Mouse (Mus musculus) bone marrow macrophage, adult 2 months (primary cell): ENCODE data around the gene Tmem39a. TPM values are rescaled to one million over a fixed set of nuclear protein-coding genes. Genes with fewer than 3 reads are reported as not detected.
A peak's percentile ranks its signal among the peaks of the same experiment; 100 is the strongest.

ENCODE experiments used
- H3K27ac ChIP-seq: 2 replicates; pipeline ENCODE4 v1.5.1; 2012; ENCODE audit warnings: low read depth, low read length; ENCODE audit not compliant: insufficient read depth
- H3K4me1 ChIP-seq: 2 replicates; pipeline ENCODE4 v1.6.1; 2012; ENCODE audit warnings: low read length; ENCODE audit not compliant: control insufficient read depth, insufficient read depth
- H3K4me3 ChIP-seq: 2 replicates; pipeline ENCODE4 v1.5.1; 2012; ENCODE audit warnings: mild to moderate bottlenecking, low read length, moderate library complexity; ENCODE audit not compliant: insufficient read depth
- CTCF ChIP-seq: IDR thresholded peaks from 2 replicates; pipeline ENCODE4 v1.5.1; 2012; ENCODE audit warnings: low read depth, mild to moderate bottlenecking, low read length, moderate library complexity
- POLR2A ChIP-seq: IDR thresholded peaks from 2 replicates; pipeline ENCODE4 v1.6.1; 2012; ENCODE audit warnings: mild to moderate bottlenecking, low read depth, low read length, borderline replicate concordance
- polyA plus RNA-seq: library from polyadenylated mRNA; stranded (reverse); fragments of >200 nt; gene quantifications from 2 replicates; pipeline ENCODE4 v1.2.4, GENCODE M21; 2012; ENCODE audit not compliant: missing spikeins, insufficient read depth, insufficient read length

Gene Tmem39a
- polyA plus RNA-seq, 1 experiment: 25.9 TPM

GRCm38 (mm10) chr16:38549479-38550396 lies 8.8 kb upstream of the Tmem39a start, which contains the start of gene Poglut1:
Gene Poglut1, minus strand, starts transcription at chr16:38550258.
- no peak for TF ChIP-seq POLR2A
- no peak for TF ChIP-seq CTCF
- Histone ChIP-seq H3K4me3 (peak within 1 kb of the TSS; percentile 80), H3K4me1 (peaks cover 16% of the 10 kb centered on the region), H3K27ac (no peak within 1 kb of the TSS)

GRCm38 (mm10) chr16:38555988-38556387 lies 2.5 kb upstream of the Tmem39a start:
- Histone ChIP-seq H3K4me1 (peaks cover 3% of the 10 kb centered on the region), H3K4me3 (no peak overlapping the region), H3K27ac (no peak overlapping the region)
- no peak for TF ChIP-seq CTCF
- no peak for TF ChIP-seq POLR2A

GRCm38 (mm10) chr16:38562131-38562967 lies 3.9 kb downstream of the Tmem39a start:
- TF ChIP-seq POLR2A: no peak
- TF ChIP-seq CTCF: no peak
- Histone ChIP-seq H3K4me1 (peaks cover 6% of the 10 kb centered on the region; the same call in 1 of the 2 replicates), H3K4me3 (peak overlapping the region; percentile 95), H3K27ac (peak overlapping the region; percentile 58)

- Histone ChIP-seq H3K4me3 (peak overlapping the region; percentile 95), H3K27ac (peak overlapping the region; percentile 17; the same call in 1 of the 2 replicates), H3K4me1 (peaks cover 10% of the 10 kb centered on the region)
- no peak for TF ChIP-seq CTCF
- TF ChIP-seq POLR2A: 0 out of 2 replicates have a peak, but pooled peaks have one; percentile 27
Observed at GRCm38 (mm10) chr16:38562968-38563327, 4.5 kb downstream of the Tmem39a start.

- Histone ChIP-seq H3K27ac (no peak overlapping the region), H3K4me1 (peaks cover 13% of the 10 kb centered on the region), H3K4me3 (peak overlapping the region; percentile 95)
- TF ChIP-seq CTCF (no peak), POLR2A (no peak)
Observed at GRCm38 (mm10) chr16:38563516-38563915, 5.0 kb downstream of the Tmem39a start.

- H3K4me1 ChIP-seq: peaks cover 16% of the 10 kb centered on the region
- H3K27ac ChIP-seq: no peak overlapping the region
- no peak for TF ChIP-seq POLR2A
- TF ChIP-seq CTCF: no peak
- H3K4me3 ChIP-seq: no peak overlapping the region
Observed at GRCm38 (mm10) chr16:38568192-38568591, 9.7 kb downstream of the Tmem39a start.

- no peak overlapping the region for H3K27ac ChIP-seq
- no peak for TF ChIP-seq POLR2A
- TF ChIP-seq CTCF: no peak
Observed at GRCm38 (mm10) chr16:38571481-38571880, 13.0 kb downstream of the Tmem39a start.

GRCm38 (mm10) chr16:38584761-38585160 lies 26.3 kb downstream of the Tmem39a start:
- H3K4me1 ChIP-seq: no peaks in the 10 kb centered on the region
- H3K27ac ChIP-seq: no peak overlapping the region
- no peak overlapping the region for H3K4me3 ChIP-seq
- TF ChIP-seq CTCF: no peak
- no peak for TF ChIP-seq POLR2A

More at GRCm38 (mm10) chr16:38571481-38571880, 13.0 kb downstream of the Tmem39a start:
- Histone ChIP-seq H3K4me1 (peaks cover 14% of the 10 kb centered on the region), H3K4me3 (no peak overlapping the region)

- no peak overlapping the region for H3K4me3 ChIP-seq
- H3K4me1 ChIP-seq: no peaks in the 10 kb centered on the region
- no peak overlapping the region for H3K27ac ChIP-seq
- TF ChIP-seq POLR2A (no peak), CTCF (no peak)
Observed at GRCm38 (mm10) chr16:38585186-38585585, 26.7 kb downstream of the Tmem39a start.

GRCm38 (mm10) chr16:38587163-38587562 lies 28.7 kb downstream of the Tmem39a start:
- H3K27ac ChIP-seq: no peak overlapping the region
- TF ChIP-seq POLR2A (no peak), CTCF (no peak)

More at GRCm38 (mm10) chr16:38587163-38587562, 28.7 kb downstream of the Tmem39a start:
- H3K4me1 ChIP-seq: no peaks in the 10 kb centered on the region
- H3K4me3 ChIP-seq: no peak overlapping the region
